Mouse (Mus musculus) monocyte, adult 2 months (primary cell): ENCODE data around the gene Nutm1.

Experiments used
- DNase-seq, 2 experiments: peaks; one replicate each; pipeline ENCODE4 v3.0.0; 2022; ENCODE audit warnings: low spot score in 2 of 2, low read depth in 1 of 2

The Nutm1 gene

DNA sequence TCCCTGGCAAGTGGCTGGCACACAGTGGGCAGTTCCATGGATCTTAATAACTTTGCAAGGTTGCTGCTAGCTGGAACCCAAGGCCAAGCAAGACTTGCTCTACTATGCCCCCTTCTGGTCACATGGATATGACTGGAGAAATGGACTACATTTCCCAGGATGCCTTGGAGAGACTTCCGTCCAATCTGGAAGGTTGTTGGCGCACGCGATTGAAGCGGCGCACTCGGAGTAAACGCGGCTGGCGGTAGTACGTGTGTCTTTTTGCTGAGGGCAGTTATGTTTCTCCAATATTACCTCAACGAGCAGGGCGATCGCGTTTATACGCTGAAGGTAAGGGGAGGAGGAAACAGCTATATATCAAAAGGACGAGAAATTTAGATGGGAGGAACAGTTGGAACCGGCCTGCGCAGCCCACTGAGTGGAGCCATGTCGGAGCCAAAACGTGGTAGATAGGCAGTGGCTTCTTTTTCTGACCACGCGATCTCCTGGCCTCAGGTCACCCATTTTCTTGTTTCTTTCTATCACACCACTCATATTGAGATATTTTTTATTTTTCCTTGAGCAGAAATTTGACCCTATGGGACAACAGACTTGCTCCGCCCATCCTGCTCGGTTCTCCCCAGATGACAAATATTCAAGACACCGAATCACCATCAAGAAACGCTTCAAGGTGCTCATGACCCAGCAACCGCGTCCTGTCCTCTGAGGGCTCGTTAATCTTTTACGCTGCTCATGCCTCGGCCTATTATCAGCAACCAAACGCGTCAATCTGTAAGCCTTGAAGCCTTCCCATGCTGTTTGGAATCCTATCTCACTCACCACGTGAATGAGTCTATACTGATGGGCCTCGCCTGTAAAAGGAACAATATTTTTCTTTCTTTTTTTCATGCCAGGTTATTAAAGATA, 2.9 kb upstream of the Nutm1 start, which contains the start of gene Nop10:
Nop10 (plus strand) TSS at position 179 of the 906 bp plus-strand sequence.
- DNase-seq: peak; percentile 42 to 61

DNA sequence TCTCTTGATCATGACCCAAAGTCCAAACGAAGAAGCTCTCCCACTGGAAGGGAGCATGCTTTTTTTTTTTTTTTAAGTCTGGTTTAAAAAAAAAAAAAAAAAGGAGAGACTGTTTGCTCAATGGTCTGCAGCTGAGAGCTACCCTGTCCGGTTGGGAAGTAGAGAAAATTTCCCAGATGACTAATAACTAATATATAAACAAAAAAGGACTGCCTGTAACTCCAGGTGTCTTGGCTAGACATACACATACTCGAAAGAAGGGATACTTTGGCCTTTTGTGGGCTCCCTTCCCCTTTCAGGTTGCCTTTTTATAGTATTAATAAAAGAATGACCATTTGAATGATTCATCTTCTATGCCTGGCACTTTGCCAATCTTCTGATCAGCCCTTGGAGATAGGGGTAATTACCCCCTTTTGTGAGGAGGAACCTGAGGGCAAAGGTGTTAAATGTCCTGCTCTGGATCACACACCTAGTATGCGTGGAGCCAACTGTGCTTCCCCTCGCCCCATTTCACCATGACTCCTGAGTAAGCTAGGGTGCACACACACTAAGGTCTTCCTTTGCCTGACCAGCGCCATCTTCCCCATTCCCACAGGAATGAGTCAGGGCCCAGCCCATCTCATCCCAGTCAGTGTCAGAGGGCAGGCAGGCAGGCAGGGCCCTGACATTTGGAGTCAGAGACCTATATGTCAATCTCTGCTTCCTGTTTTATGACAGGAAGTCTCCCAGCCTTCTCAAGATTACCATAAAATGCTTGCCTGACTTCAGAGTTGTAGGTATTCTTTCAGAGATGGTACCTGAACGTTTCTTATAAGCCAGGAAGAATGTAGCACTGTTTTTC, 4.2 kb downstream of the Nutm1 start:
- DNase-seq: no peak

DNA sequence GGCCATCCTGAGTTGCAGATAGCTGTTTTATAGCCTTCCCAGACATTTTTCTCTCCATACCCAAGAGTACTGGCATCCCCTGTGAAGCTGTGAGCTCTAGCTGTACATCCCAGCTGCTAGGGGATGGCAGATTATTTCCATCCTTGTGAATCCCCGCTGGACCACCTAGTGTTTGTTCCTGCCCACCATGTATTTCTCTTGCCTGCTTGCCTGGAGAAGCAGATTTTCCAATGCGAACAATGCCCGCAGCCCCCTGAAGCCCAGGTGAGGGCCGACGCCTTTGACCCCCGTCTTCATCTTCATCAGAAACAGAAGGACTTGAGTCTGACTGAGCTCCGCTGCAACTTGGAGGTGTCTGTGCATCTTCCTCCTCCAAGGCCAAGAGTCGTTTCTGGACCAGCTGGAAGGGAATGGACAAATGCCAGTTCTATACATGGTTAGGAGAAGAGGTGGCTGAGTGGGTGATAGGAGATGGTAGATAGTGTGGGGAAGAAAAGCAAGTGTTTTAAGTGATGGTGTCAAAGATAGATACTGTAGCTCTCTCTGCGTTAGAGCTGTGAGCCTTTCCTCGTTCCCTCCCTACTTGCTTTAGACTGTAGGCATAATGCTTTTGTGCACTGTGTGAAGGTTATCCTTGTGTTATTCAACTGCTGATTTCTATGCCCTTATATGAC, 9.2 kb downstream of the Nutm1 start:
- no peak for DNase-seq

DNA sequence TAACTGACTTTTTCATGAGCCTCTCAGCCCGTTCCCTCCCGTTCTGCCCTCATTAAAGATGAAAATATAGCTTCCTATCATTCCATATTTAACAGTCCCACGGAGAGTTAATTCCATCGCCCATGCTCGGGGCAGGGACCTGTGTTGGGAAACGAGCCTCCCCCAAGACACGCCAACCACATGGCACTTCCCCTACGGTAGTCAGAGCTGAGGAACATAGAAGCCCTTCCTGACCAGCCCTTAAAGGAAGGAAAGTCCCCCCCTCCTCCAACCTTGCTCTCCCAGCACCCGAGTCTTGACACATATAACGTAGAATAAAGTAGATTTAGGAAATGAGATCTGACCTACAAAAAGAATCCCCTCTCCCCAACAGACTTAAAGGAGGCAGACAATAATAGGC, 11.8 kb downstream of the Nutm1 start:
- DNase-seq: no peak

DNA sequence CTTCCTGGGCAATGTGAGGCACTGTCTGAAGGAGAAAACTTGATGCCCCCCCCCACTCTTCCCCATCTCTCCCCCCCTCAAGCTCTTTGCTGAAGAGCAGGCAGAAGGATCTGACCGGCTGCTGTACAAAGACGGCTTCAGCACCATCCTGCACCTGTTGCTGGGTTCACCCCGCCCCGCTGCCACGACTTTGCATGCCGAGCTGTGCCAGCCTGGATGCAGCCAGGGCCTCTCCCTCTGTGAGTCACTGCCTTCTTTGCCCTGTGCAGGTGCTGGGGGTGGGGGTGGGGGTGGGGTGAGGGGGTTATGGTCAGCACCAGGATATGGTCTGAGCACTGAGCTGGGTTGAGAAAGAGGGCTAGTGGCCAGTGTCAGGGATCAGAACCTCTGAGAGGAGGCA, 12.9 kb downstream of the Nutm1 start:
- no peak for DNase-seq

DNA sequence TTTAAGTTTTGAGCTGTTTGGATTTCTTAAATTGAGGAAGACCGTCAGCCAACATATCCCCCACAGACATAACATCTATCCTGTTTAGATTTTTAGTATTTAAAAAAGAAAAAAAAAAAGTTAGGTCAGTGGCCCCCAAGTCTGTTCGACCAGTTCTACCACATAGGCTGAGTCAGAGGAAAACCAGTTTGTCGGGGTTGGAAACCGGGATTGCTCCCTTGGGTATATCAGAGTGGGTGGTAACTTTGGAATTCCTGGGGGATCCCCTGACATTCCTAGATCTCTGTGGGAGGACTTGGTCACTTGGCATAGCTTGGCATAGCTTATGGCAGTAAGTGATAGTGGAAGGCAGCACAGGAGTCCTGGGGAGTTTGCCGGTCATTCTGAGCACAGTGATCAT, 13.8 kb downstream of the Nutm1 start:
- no peak for DNase-seq

DNA sequence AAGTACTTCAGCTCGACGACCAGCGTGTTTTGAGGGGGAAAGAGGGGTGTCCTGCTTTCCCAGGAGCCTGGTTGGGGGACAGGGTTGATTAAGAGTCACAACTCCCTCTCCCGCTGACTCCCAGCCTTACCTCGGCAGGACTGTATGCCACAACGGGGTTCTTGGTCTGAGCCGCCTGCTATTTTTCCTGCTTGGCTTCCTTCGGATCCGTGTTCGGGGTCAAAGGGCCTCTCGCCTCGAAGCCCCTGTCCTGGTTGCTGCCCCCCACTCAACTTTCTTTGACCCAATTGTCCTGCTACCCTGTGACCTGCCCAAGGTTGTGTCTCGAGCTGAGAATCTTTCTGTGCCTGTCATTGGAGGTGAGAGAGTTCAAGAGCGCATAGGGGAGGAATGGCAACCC, 17.3 kb downstream of the Nutm1 start:
- DNase-seq: no peak

DNA sequence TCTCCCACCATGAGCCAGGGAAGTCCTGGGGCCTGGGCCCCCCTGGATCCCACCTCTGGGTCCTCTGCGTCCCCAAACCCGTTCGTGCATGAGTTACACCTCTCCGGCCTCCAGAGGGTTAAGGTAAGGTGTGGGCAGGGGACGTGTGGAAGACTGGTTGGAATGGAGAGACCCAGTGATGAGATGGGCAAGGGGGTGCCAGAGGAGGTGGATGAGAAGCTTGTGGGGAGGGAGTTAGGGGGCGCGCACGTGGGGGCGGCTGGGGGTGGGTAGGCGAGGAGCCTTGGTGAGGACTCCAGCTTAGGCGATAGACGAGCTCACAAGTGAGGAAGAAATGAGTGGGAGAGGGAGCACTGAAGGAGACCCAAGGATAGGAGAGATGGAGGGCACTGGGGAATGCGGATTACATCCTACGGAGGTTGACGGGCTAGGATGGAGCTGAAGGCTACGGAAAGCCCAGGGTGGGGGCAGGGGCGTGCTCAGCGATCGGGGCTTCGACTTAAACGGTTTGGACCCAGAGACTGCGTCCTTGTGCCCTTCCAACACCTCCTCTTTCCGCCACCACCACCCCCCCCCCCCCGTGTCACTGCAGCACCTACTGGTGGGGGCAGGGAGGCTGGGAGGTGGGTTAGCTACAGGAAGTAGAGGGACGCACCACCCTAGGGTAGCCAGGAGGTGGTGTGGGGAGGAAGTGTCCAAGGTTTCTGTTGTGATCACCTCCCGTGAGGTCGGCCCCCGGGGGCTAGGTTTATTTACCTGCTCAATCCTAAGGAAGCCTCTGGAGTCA, 19.0 kb downstream of the Nutm1 start:
- DNase-seq: no peak

DNA sequence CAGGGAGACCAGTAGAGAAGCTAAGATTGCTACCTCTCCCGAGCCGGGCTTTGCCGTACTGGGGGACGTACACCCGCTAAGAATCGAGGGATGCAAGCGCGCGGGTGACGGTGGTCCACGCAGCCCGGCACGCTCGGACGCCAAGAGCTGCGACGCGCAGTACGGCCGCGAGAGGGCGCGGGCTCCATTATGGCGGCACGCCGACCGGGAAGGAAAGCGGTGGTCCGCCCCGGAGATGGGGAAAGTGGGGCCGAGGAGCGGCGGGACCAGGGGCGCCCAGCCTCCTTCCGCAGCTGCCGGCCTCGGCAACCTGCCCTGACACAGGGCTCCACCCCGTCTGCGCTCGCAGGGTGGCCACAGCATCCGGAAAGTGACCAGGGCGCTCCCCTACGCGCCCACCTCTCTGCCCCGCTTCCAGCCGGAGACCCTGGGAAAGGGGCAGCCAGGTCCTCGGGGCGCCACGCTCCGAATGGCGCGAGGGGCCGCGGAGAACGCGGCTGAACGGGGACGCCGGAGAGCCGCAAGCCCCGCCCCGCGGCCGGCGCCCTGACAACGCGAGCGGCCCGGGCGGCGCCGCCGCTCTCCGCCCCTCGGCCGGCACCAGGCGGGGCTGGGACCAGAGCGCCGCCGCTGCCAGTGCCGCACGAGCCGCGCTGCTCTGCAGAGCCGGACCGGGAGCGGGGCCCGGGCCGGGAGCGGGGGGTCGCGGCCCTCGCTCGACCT, 19.7 kb downstream of the Nutm1 start, which contains the start of gene Lpcat4:
Lpcat4 (plus strand) TSS at position 257 of the 723 bp plus-strand sequence.
- peak; percentile 40 to 73 for DNase-seq

DNA sequence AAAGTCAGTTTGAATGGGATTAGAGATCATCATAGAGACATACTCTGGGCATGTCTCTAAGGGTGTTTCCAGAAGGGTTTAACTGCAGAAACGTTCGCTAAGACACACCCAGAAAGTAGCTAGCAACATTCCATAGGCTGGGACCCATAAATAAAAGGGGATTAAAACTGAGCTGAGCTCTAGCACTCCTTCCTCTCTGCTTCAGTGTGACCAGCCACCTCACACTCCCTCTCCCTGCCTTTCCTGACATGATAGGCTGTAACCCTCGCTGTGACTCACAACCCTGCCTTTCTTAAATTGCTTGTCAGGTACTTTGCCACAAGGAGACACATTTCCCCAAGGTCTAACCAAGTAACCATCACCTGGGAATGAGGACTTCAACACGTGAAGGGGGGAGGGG, 21.1 kb downstream of the Nutm1 start:
- DNase-seq: no peak

DNA sequence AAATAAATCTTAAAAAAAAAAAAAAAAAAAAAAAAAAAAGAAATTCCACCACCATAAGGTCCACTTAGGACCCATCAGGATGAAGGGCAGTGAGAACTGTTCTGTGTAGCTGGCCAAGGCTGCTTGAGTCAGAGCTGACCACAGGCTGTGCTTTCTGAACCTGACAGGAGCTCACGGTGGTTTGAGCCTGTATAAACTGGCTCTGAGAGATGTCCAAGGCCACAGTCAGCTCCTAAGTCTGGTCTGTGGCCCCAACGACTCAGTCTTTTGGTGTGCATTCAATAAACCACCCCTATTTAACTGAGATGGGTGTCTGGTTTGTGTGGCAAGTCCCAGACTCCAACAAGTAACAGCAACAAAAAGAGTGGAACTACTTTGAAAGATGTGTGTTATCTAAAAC, 22.5 kb downstream of the Nutm1 start:
- no peak for DNase-seq

DNA sequence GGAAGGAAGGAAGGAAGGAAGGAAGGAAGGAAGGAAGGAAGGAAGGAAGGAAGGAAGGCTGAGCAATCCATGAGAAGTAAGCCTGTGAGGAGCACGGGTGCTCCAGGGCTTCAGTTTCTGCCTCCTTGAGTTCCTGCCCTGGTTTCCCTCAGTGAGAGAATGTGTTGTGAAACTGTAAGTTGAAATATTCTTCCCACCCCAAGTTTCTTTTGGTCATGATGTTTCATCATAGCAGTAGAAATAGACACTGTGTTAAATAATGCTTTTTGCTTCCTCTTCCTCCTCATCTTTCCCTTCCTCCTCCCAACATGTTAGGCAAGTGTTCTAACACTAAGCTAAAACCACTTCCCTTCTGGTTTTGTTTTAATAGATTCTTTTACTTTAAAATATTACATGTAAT, 26.5 kb downstream of the Nutm1 start:
- DNase-seq: no peak

DNA sequence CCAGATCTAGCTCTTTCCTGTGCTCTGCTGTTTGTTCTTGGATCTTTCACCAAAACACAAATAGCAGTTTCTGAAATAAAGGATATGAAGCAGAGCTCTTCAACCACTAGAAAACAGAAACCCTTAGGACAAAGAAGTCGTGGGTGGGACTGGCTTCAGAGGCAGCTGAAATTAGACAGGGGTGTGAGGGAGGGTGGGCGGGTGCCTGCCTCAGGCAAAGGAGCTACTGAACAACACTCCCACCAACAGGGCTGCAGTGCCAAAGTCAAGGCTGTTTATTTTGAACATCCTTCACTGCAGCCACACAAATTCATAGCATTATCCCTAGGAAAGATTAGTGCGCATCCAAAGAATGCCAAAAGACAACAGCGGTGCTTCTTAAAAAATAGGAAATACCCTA, 34.7 kb downstream of the Nutm1 start:
- no peak for DNase-seq

DNA sequence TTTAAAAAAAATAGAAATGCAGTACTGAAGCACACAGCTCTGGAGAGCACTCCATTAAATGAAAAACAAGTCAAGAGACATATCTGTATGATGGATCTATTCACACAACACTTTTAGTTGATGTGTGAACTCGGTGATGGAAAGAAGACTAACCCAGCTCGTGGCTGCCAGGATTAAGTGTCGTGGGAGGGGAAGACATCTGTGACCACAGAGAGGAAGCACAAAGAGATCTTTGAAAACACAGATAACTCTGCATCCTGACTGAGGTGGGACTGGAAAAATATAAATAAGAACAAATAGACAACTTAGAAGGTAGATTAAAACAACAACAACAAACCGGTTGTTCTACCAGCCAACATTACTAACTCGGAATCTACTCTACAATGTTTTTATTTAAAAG, 36.5 kb downstream of the Nutm1 start:
- no peak for DNase-seq

DNA sequence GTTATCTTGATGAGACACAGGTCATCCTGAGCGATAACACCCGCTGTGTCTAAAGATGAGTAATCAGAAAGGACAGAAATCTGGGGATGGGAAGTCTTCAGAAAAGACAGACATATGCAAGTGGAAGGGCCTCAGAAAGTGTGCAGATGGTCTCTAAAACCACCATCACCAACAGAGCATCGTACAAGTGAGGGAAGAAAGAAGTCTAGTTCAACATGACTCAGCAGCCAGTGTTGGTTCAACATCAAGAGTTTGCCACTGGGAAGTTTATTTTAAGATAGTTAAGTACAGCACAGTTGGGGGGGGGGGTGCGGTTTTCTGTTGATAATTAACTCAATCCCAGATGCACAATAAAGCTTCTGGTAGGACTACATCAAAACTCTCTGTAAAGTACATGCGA, 38.2 kb downstream of the Nutm1 start:
- no peak for DNase-seq

DNA sequence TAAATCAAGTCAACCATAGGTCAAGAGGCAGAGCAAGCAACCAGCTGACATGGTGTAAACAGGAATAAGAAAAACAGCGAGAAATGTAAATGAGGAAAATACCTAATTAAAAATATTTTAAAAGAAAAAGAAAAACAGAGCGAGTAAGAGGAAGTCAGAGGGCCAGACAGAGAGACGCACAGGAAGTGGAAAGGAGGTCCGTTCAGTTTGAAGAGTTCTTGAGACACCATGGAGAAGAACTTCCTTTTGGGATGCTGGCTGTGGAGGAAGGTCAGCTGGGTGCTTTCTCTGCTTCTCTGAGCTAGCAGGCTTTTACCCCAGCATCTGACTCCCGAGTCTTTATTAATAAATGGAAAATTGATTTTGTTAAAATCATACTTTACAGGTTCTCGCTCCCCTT, 41.5 kb downstream of the Nutm1 start:
- no peak for DNase-seq

DNA sequence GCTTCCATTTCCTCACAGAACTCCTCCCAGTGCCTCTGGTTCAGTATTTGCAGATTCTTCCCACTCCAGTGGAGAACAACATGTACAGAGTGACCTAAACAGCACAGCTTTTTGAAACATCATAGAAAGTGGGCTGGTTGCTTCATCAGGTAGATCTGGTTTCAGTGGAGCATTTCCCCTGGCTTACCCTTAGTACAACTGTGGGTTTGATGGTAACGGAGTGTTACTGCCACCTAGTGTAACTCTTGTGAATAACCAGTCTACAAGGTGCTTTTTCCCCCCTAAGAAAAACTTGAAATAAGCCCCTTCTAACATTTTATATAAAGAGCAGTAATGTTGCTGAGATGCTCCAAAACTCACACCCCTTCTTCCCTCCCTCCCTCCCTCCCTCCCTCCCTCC, 43.1 kb downstream of the Nutm1 start:
- DNase-seq: no peak

DNA sequence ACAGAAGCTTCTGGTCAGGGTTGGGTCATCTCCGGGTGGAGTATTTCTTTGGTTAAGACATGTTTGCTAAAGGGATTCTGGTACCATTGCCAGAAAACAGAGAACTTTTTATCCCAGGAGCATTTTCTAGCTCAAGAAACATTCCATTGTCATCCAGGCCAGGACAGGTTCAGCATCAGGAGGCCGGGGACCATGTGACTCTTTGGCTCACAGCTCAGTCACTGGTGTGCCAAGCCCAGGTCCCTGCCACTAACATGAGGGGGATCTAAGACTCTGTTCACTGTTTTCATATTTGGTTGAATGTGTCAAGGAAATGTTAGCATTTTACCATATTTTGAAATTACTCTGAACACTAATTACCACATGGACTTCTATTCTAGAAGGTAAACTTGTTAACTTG, 48.4 kb downstream of the Nutm1 start:
- no peak for DNase-seq

DNA sequence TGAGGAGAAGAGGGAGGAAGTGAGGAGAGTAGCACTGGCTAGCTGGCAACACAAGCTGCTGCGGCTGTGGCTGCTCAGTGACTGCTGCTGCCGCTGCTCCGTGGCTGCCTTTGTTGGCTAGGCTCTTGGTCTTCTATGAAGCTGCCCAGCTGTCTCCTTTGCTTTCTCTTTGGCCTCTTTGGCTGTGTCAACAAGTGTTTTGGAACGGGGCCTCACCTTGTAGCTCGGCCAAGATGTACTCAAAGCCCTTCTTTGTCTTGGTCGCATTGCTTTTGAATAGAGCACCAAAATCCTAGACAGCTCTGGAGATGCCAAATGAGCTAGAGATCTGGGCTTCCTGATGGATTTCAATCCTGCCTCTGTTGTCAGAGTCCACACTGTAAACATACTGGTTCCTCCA, 48.9 kb downstream of the Nutm1 start:
- no peak for DNase-seq

DNA sequence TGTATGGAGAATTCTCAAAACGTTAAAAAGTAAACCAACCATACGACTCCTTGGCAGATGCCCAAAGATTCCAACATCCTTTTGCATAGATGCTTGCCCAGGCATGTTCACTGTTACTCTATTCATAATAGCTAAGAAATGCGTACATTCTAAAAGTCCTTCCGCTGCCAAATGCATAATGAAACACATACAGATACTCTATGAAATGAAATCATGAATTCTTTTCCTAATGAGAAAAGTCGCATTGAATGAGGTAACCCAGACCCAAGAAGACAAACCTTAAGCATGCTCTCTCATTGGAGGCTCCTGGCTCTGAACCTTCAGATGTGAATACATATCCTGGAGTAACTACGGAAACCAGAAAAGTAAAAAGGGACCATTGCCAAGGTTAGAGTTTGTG, 56.0 kb downstream of the Nutm1 start:
- no peak for DNase-seq
